In the genomic region with DNA sequence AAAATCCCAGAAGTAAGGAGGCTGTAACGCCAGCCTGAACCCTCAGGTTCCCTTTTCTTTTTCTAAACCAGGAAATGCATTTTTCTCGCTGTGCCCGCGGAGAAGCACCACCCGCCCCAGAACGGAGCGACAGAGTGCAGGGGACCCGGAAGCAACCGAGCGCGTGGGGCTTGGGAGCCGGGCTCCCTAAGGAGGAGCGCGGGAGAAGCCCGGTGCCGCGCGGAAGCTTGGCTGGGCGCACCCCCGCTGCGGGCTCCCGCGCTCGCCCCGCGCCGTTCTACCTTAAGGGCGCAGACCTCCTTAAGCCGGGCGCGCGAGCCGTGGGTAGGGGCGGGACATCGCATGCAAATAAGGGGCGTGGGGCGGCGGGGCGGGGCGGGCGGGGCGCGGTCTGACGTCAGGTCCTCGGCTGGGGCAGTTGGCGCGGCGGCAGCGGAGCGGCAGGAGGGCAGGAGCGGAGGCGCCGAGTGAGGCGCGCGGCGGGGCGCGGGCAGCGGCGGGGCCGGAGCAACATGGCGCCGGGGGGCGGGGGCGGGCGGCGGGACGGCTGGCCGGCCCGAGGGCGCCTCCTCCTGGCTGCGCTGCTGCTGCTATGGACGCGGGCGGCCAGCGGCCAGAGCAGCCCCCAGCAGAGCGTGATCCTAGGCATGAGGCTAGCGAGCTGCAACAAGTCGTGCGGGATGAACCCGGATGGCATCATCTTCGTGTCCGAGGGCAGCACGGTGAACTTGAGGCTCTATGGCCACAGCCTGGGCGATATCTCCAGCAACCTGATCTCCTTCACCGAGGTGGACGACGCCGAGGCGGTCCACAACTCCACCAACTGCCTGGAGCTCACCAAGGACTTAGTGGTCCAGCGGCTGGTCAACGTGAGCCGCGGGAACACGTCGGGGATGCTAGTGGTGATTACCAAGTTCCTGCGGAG, we compare ENCODE assay signal across 8 mouse cellular contexts. TPM values are rescaled to one million over a fixed set of nuclear protein-coding genes. Genes with fewer than 3 reads are reported as not detected.
DNase-seq lines count a peak whose midpoint lies in the region; ATAC-seq and TF ChIP-seq lines count a peak whose summit lies in the region.

TSS of gene Cnnm4 (plus strand) at position 440 of the 925 bp plus-strand sequence.

- H3K4me2 ChIP-seq in forebrain, embryonic 16.5 days (ENCODE audit: low read length), result peak within 1 kb of the TSS; percentile 75
- H3K4me2 ChIP-seq in neural tube, embryonic 15.5 days, result peak within 1 kb of the TSS; percentile 83

- H3K9ac ChIP-seq in ES-E14 (ENCODE audit: insufficient read depth, low read depth, low read length, poor library complexity, severe bottlenecking), result peak within 1 kb of the TSS; percentile 77
- H3K9ac ChIP-seq in forebrain, embryonic 16.5 days (replicated peaks; ENCODE audit: low read depth, low read length), result peak within 1 kb of the TSS; percentile 66
- H3K9ac ChIP-seq in neural tube, embryonic 15.5 days (replicated peaks), result peak within 1 kb of the TSS; percentile 64

- ATAC-seq in forebrain, embryonic 16.5 days, result peak; percentile 91
- peak; percentile 93 for ATAC-seq in neural tube, embryonic 15.5 days (ENCODE audit: low FRiP score)

- H3K4me3 ChIP-seq in ES-E14 (ENCODE audit: insufficient read depth in 1 of 2, low read depth in 1 of 2, low read length in 2 of 2, poor library complexity in 1 of 2, severe bottlenecking in 1 of 2), result peak within 1 kb of the TSS; percentile 90
- H3K4me3 ChIP-seq in forebrain, embryonic 16.5 days (replicated peaks; ENCODE audit: low read length), result peak within 1 kb of the TSS; percentile 54
- H3K4me3 ChIP-seq in layer of hippocampus, adult 2 months, result peak within 1 kb of the TSS; percentile 77
- H3K4me3 ChIP-seq in lung, adult 2 months (replicated peaks; ENCODE audit: extremely low read depth, low read depth, low read length), result peak within 1 kb of the TSS; percentile 76
- peak within 1 kb of the TSS; percentile 75 for H3K4me3 ChIP-seq in neural tube, embryonic 15.5 days (replicated peaks)

- in situ Hi-C loops in ES-E14 (cut with MboI; ENCODE audit: low sequenced_read_pairs in 2 of 2, unreplicated experiment in 2 of 2), result no loop called here

- peak; percentile 63 for DNase-seq in ES-E14 (ENCODE audit: low read depth, low spot score)
- DNase-seq in cerebellum, adult 18-20 months, result peak; percentile 89 to 90
- peak; percentile 85 to 88 for DNase-seq in heart, postnatal 36 days
- peak; percentile 77 to 82 for DNase-seq in layer of hippocampus, adult 2 months (ENCODE audit: low spot score in 2 of 2)
- peak; percentile 81 for DNase-seq in lung, adult 2 months
- DNase-seq in testis, postnatal 10 days (ENCODE audit: low spot score), result peak; percentile 91

- H3K4me1 ChIP-seq in ES-E14 (ENCODE audit: control insufficient read depth in 2 of 2, insufficient read depth in 2 of 2, low read length in 2 of 2, poor library complexity in 1 of 2), result peaks cover 4% of the 10 kb centered on the region in 2 experiments; a peak in 1 of 4 replicates
- H3K4me1 ChIP-seq in forebrain, embryonic 16.5 days (replicated peaks; ENCODE audit: control insufficient read depth, insufficient read depth, low read length), result peaks cover 43% of the 10 kb centered on the region
- peaks cover 14% of the 10 kb centered on the region for H3K4me1 ChIP-seq in lung, adult 2 months (ENCODE audit: control insufficient read depth, insufficient read depth, low read length)
- H3K4me1 ChIP-seq in neural tube, embryonic 15.5 days, result peaks cover 60% of the 10 kb centered on the region

- peak; percentile 38; the same call in 1 of the 2 replicates for TF ChIP-seq POLR2A in lung, adult 2 months (IDR thresholded peaks at IDR 0.05; ENCODE audit: borderline replicate concordance, extremely low read depth, low read depth, low read length)

- H3K27me3 ChIP-seq in forebrain, embryonic 16.5 days (replicated peaks; ENCODE audit: control insufficient read depth, insufficient read depth, low read length), result no peaks in the 10 kb centered on the region
- no peaks in the 10 kb centered on the region for H3K27me3 ChIP-seq in neural tube, embryonic 15.5 days (replicated peaks)

- WGBS in forebrain, embryonic 16.5 days, result under 1% methylated on average over 46 of the region's 98 CpGs
- WGBS in lung, adult 2 months, result under 1% methylated on average over 94 of the region's 98 CpGs
- under 1% methylated on average over 79 of the region's 98 CpGs for WGBS in neural tube, embryonic 15.5 days

- intact Hi-C loops in heart, postnatal 36 days (cut with DNase I), result loop anchor here (1.0 to 5.0 kb wide), 5 partner anchors 19 to 164 kb away; partner anchors contain the start of genes Arid5a, Cnnm3, Kansl3 and Lman2l

- H3K9me3 ChIP-seq in ES-E14 (ENCODE audit: control insufficient read depth, insufficient read depth, low read depth, low read length), result no peaks in the 10 kb centered on the region
- no peaks in the 10 kb centered on the region for H3K9me3 ChIP-seq in forebrain, embryonic 16.5 days (ENCODE audit: control insufficient read depth, low read length)
- H3K9me3 ChIP-seq in neural tube, embryonic 15.5 days (replicated peaks), result no peaks in the 10 kb centered on the region

- no peaks in the 10 kb centered on the region for H3K36me3 ChIP-seq in ES-E14 (ENCODE audit: control insufficient read depth, insufficient read depth, low read length, poor library complexity, severe bottlenecking)
- H3K36me3 ChIP-seq in forebrain, embryonic 16.5 days (ENCODE audit: control insufficient read depth, insufficient read depth), result no peaks in the 10 kb centered on the region
- no peaks in the 10 kb centered on the region for H3K36me3 ChIP-seq in neural tube, embryonic 15.5 days

- no peak within 1 kb of the TSS for H3K27ac ChIP-seq in ES-E14 (ENCODE audit: insufficient read depth, low read depth, low read length, poor library complexity, severe bottlenecking)
- H3K27ac ChIP-seq in forebrain, embryonic 16.5 days (ENCODE audit: low read length), result 0 out of 2 replicates have a peak within 1 kb of the TSS, but pooled peaks have one; percentile 9
- peak within 1 kb of the TSS; percentile 85 for H3K27ac ChIP-seq in layer of hippocampus, adult 2 months
- peak within 1 kb of the TSS; percentile 77 for H3K27ac ChIP-seq in neural tube, embryonic 15.5 days (replicated peaks)

- TF ChIP-seq CTCF in layer of hippocampus, adult 2 months (conservative IDR thresholded peaks at IDR 0.05), result peak; percentile 69
- TF ChIP-seq CTCF in lung, adult 2 months (IDR thresholded peaks at IDR 0.05; ENCODE audit: insufficient read depth, low read length), result peak; percentile 15; the same call in 1 of the 2 replicates

TF ChIP-seq in ES-E14, 5 proteins besides CTCF, POLR2A, EP300 and RAD21:
- TF ChIP-seq ZNF384 (IDR thresholded peaks at IDR 0.05; ENCODE audit: low read depth, low read length) (no peak), ZC3H11A (IDR thresholded peaks at IDR 0.05; ENCODE audit: borderline replicate concordance, low read depth, low read length) (no peak), MAFK (IDR thresholded peaks at IDR 0.05; ENCODE audit: insufficient read depth, low read depth, low read length) (no peak), HCFC1 (IDR thresholded peaks at IDR 0.05; ENCODE audit: borderline replicate concordance, insufficient read depth, low read length) (0 out of 2 replicates have a peak, but pooled peaks have one; percentile 28), CHD2 (IDR thresholded peaks at IDR 0.05; ENCODE audit: low read depth, low read length) (no peak)

RNA-seq across cellular contexts. Expression of gene Cnnm4, which starts in this region (rescaled TPM):
- 10.7 and 17.9 TPM in 2 replicates for total RNA-seq in ES-E14 (2012; rRNA removed)
- 9.7 and 11.0 TPM in 2 replicates for polyA plus RNA-seq in forebrain, embryonic 16.5 days (2015; fragmentation: Nextera tagmentation; extraction: Ambion mirVana)
- total RNA-seq in heart, postnatal 36 days (2021), result 1 to 10 TPM; 3.8 to 4.5 TPM
- 10 to 100 TPM; 16.9 to 17.2 TPM for total RNA-seq in layer of hippocampus, adult 2 months (2021)
- polyA plus RNA-seq in lung, adult 2 months (2012; rRNA removed), result 5.6 and 5.9 TPM in 2 replicates
- 10.6 and 15.0 TPM in 2 replicates for polyA plus RNA-seq in neural tube, embryonic 15.5 days (2015; fragmentation: Nextera tagmentation; extraction: Ambion mirVana)
